Comparison of ENCODE assay signal across 8 mouse cellular contexts in the genomic region with DNA sequence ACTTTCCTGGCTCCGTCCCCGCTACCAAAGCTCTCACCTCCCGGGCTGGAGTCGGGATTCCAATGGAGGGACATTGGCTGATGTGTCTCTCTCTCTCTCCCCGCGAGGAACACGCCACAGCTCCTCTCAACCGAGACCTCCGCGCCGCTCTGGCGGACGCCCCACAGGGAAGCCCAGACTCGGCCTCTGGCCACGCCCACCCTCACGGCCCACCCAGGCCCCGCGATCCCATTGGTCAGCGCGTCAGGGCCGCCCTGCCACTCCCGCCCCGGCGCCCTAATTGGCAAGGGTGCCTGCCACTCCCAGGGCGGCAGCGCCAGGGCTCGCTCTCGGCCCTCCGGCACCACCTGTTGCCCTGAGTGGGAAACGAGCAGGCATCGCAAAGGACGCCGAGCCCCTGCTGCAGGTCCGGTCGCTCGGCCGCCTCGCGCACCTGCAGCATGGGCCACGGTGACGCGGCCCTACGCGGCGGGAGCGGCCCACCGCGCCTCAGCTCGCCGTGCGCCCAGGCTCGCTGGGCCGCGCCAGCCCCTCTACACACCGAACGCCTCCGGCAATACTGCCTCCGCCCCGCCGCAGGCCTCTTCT. TPM values are rescaled to one million over a fixed set of nuclear protein-coding genes. Genes with fewer than 3 reads are reported as not detected.
DNase-seq lines count a peak whose midpoint lies in the region; ATAC-seq and TF ChIP-seq lines count a peak whose summit lies in the region.

No protein-coding gene starts in this region.

- 0% methylated on average over 57 of the region's 60 CpGs for WGBS in hindbrain, embryonic 15.5 days

- peak; percentile 98 for TF ChIP-seq CTCF in Patski (IDR thresholded peaks at IDR 0.05)

- peak overlapping the region; percentile 76 for H3K4me3 ChIP-seq in hindbrain, embryonic 15.5 days

- H3K9me3 ChIP-seq in hindbrain, embryonic 15.5 days: no peaks in the 10 kb centered on the region

- peak overlapping the region; percentile 96 for H3K27ac ChIP-seq in hindbrain, embryonic 15.5 days (replicated peaks)

- peak overlapping the region; percentile 90 for H3K9ac ChIP-seq in hindbrain, embryonic 15.5 days

- H3K4me1 ChIP-seq in hindbrain, embryonic 15.5 days (replicated peaks): peaks cover 27% of the 10 kb centered on the region

- in situ Hi-C loops in Patski (cut with MboI; ENCODE audit: low pct_unique_long_range_greater_than_20kb): loop anchor here (10.0 kb wide), 1 partner anchor 143 kb away; no protein-coding TSS in a partner anchor

- peak; percentile 60 for DNase-seq in Patski (ENCODE audit: low read depth, low spot score)
- DNase-seq in cerebellum, postnatal 14 days: peak; percentile 98 to 99
- peak; percentile 94 to 98 for DNase-seq in frontal cortex, postnatal 25 days (ENCODE audit: low spot score in 2 of 2)
- DNase-seq in left cerebral cortex, adult 11 months (ENCODE audit: low spot score): peak; percentile 96
- peak; percentile 99 for DNase-seq in lung, postnatal 4 days
- DNase-seq in retina, postnatal 7 days (ENCODE audit: low read depth, low spot score): peak; percentile 93
- peak; percentile 99 for DNase-seq in urinary bladder, adult 2 months (ENCODE audit: low spot score)

- no peaks in the 10 kb centered on the region for H3K36me3 ChIP-seq in hindbrain, embryonic 15.5 days

- POLR2A ChIA-PET in Patski (lab: Charles Lee): no interaction called here

- ATAC-seq in Patski: peak; percentile 100
- peak; percentile 97 for ATAC-seq in hindbrain, embryonic 15.5 days (ENCODE audit: low FRiP score, low read depth)

- CTCF ChIA-PET in Patski (lab: Charles Lee): interaction anchor here (0.8 kb wide), 1 partner anchor 266 kb away, joined by 3 read pairs; no protein-coding TSS in a partner anchor

- no peaks in the 10 kb centered on the region for H3K27me3 ChIP-seq in Patski
- no peaks in the 10 kb centered on the region for H3K27me3 ChIP-seq in hindbrain, embryonic 15.5 days

- peak overlapping the region; percentile 65 for H3K4me2 ChIP-seq in hindbrain, embryonic 15.5 days

RNA-seq across cellular contexts. Expression of a gene that starts 0.5 kb away (rescaled TPM):
- 6.8 TPM for polyA plus RNA-seq in Patski (2021)
- 101 and 105 TPM in 2 replicates for polyA plus RNA-seq in hindbrain, embryonic 15.5 days (2015; fragmentation: Nextera tagmentation; extraction: Ambion mirVana)
- 31.7 and 33.2 TPM in 2 replicates for polyA plus RNA-seq in urinary bladder, adult 2 months (2012; rRNA removed)

Comparison
In these comparisons a context has a peak if more than half of its experiments do, and no peak if none do; other contexts are left out.
1. Peak in every context shown above with its lines: DNase-seq, ATAC-seq, H3K4me3 ChIP-seq and H3K27ac ChIP-seq.